Mouse (Mus musculus): ENCODE measurements around the gene Cat.

The Cat gene

GRCm38 (mm10) chr2:103432695-103433275 lies 52.2 kb downstream of the Cat start:
- DNase-seq: no peak

- DNase-seq: no peak
Measured at GRCm38 (mm10) chr2:103430712-103431111, 54.2 kb downstream of the Cat start.

GRCm38 (mm10) chr2:103428356-103428755 lies 56.6 kb downstream of the Cat start:
- no peak for DNase-seq

GRCm38 (mm10) chr2:103425456-103426063 lies 59.4 kb downstream of the Cat start:
- no peak for DNase-seq

GRCm38 (mm10) chr2:103424349-103425026 lies 60.5 kb downstream of the Cat start:
- DNase-seq: peak; percentile 53

- no peak for DNase-seq
Measured at GRCm38 (mm10) chr2:103423884-103424283, 61.1 kb downstream of the Cat start.

GRCm38 (mm10) chr2:103420650-103421507 lies 64.1 kb downstream of the Cat start:
- no peak for DNase-seq

- DNase-seq: no peak
Measured at GRCm38 (mm10) chr2:103415774-103416173, 69.2 kb downstream of the Cat start.

GRCm38 (mm10) chr2:103413381-103413780 lies 71.6 kb downstream of the Cat start:
- DNase-seq: no peak

GRCm38 (mm10) chr2:103411816-103412215 lies 73.1 kb downstream of the Cat start:
- no peak for DNase-seq

GRCm38 (mm10) chr2:103411348-103411747 lies 73.6 kb downstream of the Cat start, which contains the start of gene Elf5:
Gene Elf5, plus strand, starts transcription at chr2:103411688.
- DNase-seq: no peak

GRCm38 (mm10) chr2:103406239-103406638 lies 78.7 kb downstream of the Cat start:
- no peak for DNase-seq
